Mouse (Mus musculus) megakaryocyte, embryonic 14.5 days (primary cell): Measurements from ENCODE around the gene Eef1a1. TPM values are rescaled to one million over a fixed set of nuclear protein-coding genes. Genes with fewer than 3 reads are reported as not detected.
A peak's percentile ranks its signal among the peaks of the same experiment; 100 is the strongest.

ENCODE experiments used
- H3K27me3 ChIP-seq: replicated peaks from 2 replicates; pipeline ENCODE3; 2012; ENCODE audit warnings: inconsistent platforms
- H3K36me3 ChIP-seq: replicated peaks from 2 replicates; pipeline ENCODE3; 2012; ENCODE audit warnings: low read length, inconsistent platforms, mixed read lengths
- H3K4me1 ChIP-seq: 2 replicates; pipeline ENCODE4 v1.6.1; 2012; ENCODE audit warnings: inconsistent platforms
- H3K4me3 ChIP-seq: replicated peaks from 2 replicates; pipeline ENCODE3; 2012; ENCODE audit warnings: moderate library complexity, mild to moderate bottlenecking, inconsistent platforms
- H3K9me3 ChIP-seq: 2 replicates; pipeline ENCODE4 v1.6.1; 2012; ENCODE audit warnings: inconsistent platforms
- FLI1 ChIP-seq: IDR thresholded peaks from 2 replicates; pipeline ENCODE4 v1.6.1; 2012; ENCODE audit warnings: low read length, inconsistent platforms, mixed read lengths
- GATA1 ChIP-seq: IDR thresholded peaks from 3 replicates; pipeline ENCODE4 v1.6.1; 2012; ENCODE audit warnings: mixed read lengths, low read length, inconsistent platforms, borderline replicate concordance
- polyA plus RNA-seq: library from polyadenylated mRNA; stranded (reverse); fragments of >175 nt; gene quantifications from 2 replicates; pipeline ENCODE4 v1.2.3, GENCODE M21; 2012; ENCODE audit warnings: low replicate concordance; ENCODE audit not compliant: insufficient read depth

Eef1a1 gene
- polyA plus RNA-seq, 1 experiment, result 597 TPM

GRCm38 (mm10) chr9:78447973-78448873, 40.7 kb downstream of the Eef1a1 start, which contains the start of the genes Mto1 and Gm17324:
Gene Mto1, plus strand, starts transcription at chr9:78448208.
Gene Gm17324, minus strand, starts transcription at chr9:78448786.
- Histone ChIP-seq H3K36me3 (peaks cover 20% of the 10 kb centered on the region), H3K9me3 (no peaks in the 10 kb centered on the region), H3K4me3 (peak within 1 kb of the TSS; percentile 99), H3K27me3 (peaks cover 12% of the 10 kb centered on the region), H3K4me1 (peaks cover 50% of the 10 kb centered on the region)
- no peak for TF ChIP-seq FLI1
- TF ChIP-seq GATA1, result no peak

GRCm38 (mm10) chr9:78447606-78447972, 41.4 kb downstream of the Eef1a1 start:
- TF ChIP-seq GATA1 (no peak), FLI1 (no peak)
- peak overlapping the region; percentile 99 for H3K4me3 ChIP-seq
- peaks cover 12% of the 10 kb centered on the region for H3K27me3 ChIP-seq
- H3K4me1 ChIP-seq, result peaks cover 54% of the 10 kb centered on the region
- H3K9me3 ChIP-seq, result no peaks in the 10 kb centered on the region
- H3K36me3 ChIP-seq, result peaks cover 14% of the 10 kb centered on the region

GRCm38 (mm10) chr9:78442579-78443392, 46.2 kb downstream of the Eef1a1 start, which contains the start of gene Cgas:
Gene Cgas, minus strand, starts transcription at chr9:78443237.
- peaks cover 4% of the 10 kb centered on the region for H3K36me3 ChIP-seq
- H3K9me3 ChIP-seq, result no peaks in the 10 kb centered on the region
- TF ChIP-seq FLI1, result no peak
- no peak for TF ChIP-seq GATA1
- H3K27me3 ChIP-seq, result peaks cover 12% of the 10 kb centered on the region
- H3K4me1 ChIP-seq, result peaks cover 53% of the 10 kb centered on the region
- peak within 1 kb of the TSS; percentile 96 for H3K4me3 ChIP-seq

- peaks cover 4% of the 10 kb centered on the region for H3K36me3 ChIP-seq
- H3K4me3 ChIP-seq, result peak overlapping the region; percentile 96
- H3K9me3 ChIP-seq, result no peaks in the 10 kb centered on the region
- H3K27me3 ChIP-seq, result peaks cover 12% of the 10 kb centered on the region
- TF ChIP-seq FLI1 (no peak), GATA1 (no peak)
- H3K4me1 ChIP-seq, result peaks cover 47% of the 10 kb centered on the region
Observed at GRCm38 (mm10) chr9:78442237-78442578, 46.7 kb downstream of the Eef1a1 start.

- no peak for TF ChIP-seq GATA1
- no peak for TF ChIP-seq FLI1
- Histone ChIP-seq H3K4me1 (peaks cover 46% of the 10 kb centered on the region), H3K36me3 (peaks cover 25% of the 10 kb centered on the region), H3K9me3 (no peaks in the 10 kb centered on the region), H3K4me3 (no peak overlapping the region), H3K27me3 (peaks cover 3% of the 10 kb centered on the region)
Observed at GRCm38 (mm10) chr9:78439426-78439825, 49.5 kb downstream of the Eef1a1 start.

- no peak overlapping the region for H3K4me3 ChIP-seq
- H3K9me3 ChIP-seq, result no peaks in the 10 kb centered on the region
- no peaks in the 10 kb centered on the region for H3K27me3 ChIP-seq
- peaks cover 48% of the 10 kb centered on the region for H3K36me3 ChIP-seq
- peaks cover 26% of the 10 kb centered on the region for H3K4me1 ChIP-seq
- TF ChIP-seq GATA1 (no peak), FLI1 (no peak)
Observed at GRCm38 (mm10) chr9:78432471-78432870, 56.5 kb downstream of the Eef1a1 start.

- Histone ChIP-seq H3K27me3 (peaks cover 1% of the 10 kb centered on the region), H3K4me1 (peaks cover 23% of the 10 kb centered on the region), H3K36me3 (peaks cover 37% of the 10 kb centered on the region), H3K9me3 (no peaks in the 10 kb centered on the region), H3K4me3 (no peak overlapping the region)
- TF ChIP-seq GATA1, result no peak
- TF ChIP-seq FLI1, result no peak
Observed at GRCm38 (mm10) chr9:78430486-78430885, 58.5 kb downstream of the Eef1a1 start.

GRCm38 (mm10) chr9:78429551-78429950, 59.4 kb downstream of the Eef1a1 start:
- Histone ChIP-seq H3K36me3 (peaks cover 28% of the 10 kb centered on the region), H3K4me1 (peaks cover 23% of the 10 kb centered on the region), H3K27me3 (peaks cover 4% of the 10 kb centered on the region), H3K4me3 (no peak overlapping the region), H3K9me3 (no peaks in the 10 kb centered on the region)
- TF ChIP-seq FLI1 (no peak), GATA1 (no peak)

GRCm38 (mm10) chr9:78428870-78429432, 60.0 kb downstream of the Eef1a1 start:
- Histone ChIP-seq H3K4me3 (no peak overlapping the region), H3K9me3 (peaks cover under 1% of the 10 kb centered on the region; the same call in 1 of the 2 replicates), H3K4me1 (peaks cover 23% of the 10 kb centered on the region), H3K36me3 (peaks cover 24% of the 10 kb centered on the region), H3K27me3 (peaks cover 4% of the 10 kb centered on the region)
- TF ChIP-seq FLI1, result no peak
- TF ChIP-seq GATA1, result no peak

Other genes starting within 250 kb of the Eef1a1 start
- not detected in 2 replicates for gene Gm3776, start 232.0 kb downstream of the Eef1a1 start, polyA plus RNA-seq
- not detected in 2 replicates for gene Gm10639, start 199.2 kb downstream of the Eef1a1 start, polyA plus RNA-seq
- not detected in 2 replicates for gene Omt2a, start 174.4 kb downstream of the Eef1a1 start, polyA plus RNA-seq
- gene Omt2b, start 161.6 kb downstream of the Eef1a1 start, polyA plus RNA-seq, result not detected in 2 replicates
- gene Gsta2, start 133.4 kb downstream of the Eef1a1 start, polyA plus RNA-seq, result not detected in 2 replicates
- not detected in 2 replicates for gene Dppa5a, start 121.0 kb downstream of the Eef1a1 start, polyA plus RNA-seq
- gene Ooep, start 110.4 kb downstream of the Eef1a1 start, polyA plus RNA-seq, result not detected in 2 replicates
- 0.07 TPM in 1 of 2 replicates, not detected in the other for gene Ddx43, start 93.4 kb downstream of the Eef1a1 start, polyA plus RNA-seq
- 2.0 and 2.8 TPM in 2 replicates for gene Cgas, start 45.9 kb downstream of the Eef1a1 start, polyA plus RNA-seq
- 5.6 and 19.5 TPM in 2 replicates for gene Mto1, start 40.9 kb downstream of the Eef1a1 start, polyA plus RNA-seq
- gene Gm17324, start 40.4 kb downstream of the Eef1a1 start, polyA plus RNA-seq, result 0.54 TPM in 1 of 2 replicates, not detected in the other
- 2.9 TPM in 1 of 2 replicates, not detected in the other for gene Slc17a5, start 98.9 kb upstream of the Eef1a1 start, polyA plus RNA-seq
- gene Cd109, start 126.4 kb upstream of the Eef1a1 start, polyA plus RNA-seq, result 0.53 TPM in 1 of 2 replicates, not detected in the other